Mouse (Mus musculus): ENCODE data around the gene Zfp296. TPM values are rescaled to one million over a fixed set of nuclear protein-coding genes. Genes with fewer than 3 reads are reported as not detected.

Gene Zfp296
- total and polyA plus RNA-seq, 2 experiments = 0.83 to 1.3 TPM

DNA sequence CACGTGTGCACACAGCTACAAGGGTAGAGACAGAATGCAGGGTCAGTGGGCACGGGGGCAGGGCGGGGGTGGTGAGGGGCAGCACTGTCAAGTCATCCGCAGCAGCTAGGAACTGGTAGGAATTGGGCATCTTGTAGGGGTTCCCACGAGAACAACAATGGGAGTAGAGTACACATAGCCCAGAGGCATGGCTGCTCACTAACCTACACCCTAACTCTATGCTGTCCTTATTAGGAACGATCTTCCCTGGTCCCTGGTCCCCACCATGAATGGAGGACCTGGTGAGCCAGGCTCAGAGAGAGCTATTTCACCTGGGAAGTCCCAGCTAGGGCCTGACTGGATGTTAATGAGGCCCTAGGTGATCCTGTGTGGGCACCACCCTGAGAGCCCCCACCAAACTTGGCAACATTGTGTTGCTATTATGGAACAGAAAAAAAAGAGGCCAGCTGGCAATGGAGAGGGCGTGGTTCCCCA, 35.4 kb upstream of the Zfp296 start:
- no peak overlapping the region for H3K9ac ChIP-seq (ENCODE audit: low read depth, low read length)
- no peaks in the 10 kb centered on the region for H3K36me3 ChIP-seq (ENCODE audit: control insufficient read depth, insufficient read depth, low read length)
- peaks cover 12% of the 10 kb centered on the region for H3K4me1 ChIP-seq (ENCODE audit: control insufficient read depth, insufficient read depth, low read length)
- TF ChIP-seq CTCF (IDR thresholded peaks at IDR 0.05; ENCODE audit: low read depth, low read length) (no peak), POLR2A (IDR thresholded peaks at IDR 0.05; ENCODE audit: extremely low read depth, insufficient read depth, low read length) (no peak)
- H3K4me3 ChIP-seq (ENCODE audit: insufficient read depth, low read depth, low read length) = no peak overlapping the region
- peaks cover 72% of the 10 kb centered on the region for H3K79me2 ChIP-seq (ENCODE audit: control insufficient read depth, insufficient read depth, low read length)
- H3K27me3 ChIP-seq (ENCODE audit: control insufficient read depth, insufficient read depth, low read length) = no peaks in the 10 kb centered on the region
- no peak overlapping the region for H3K27ac ChIP-seq (replicated peaks; ENCODE audit: insufficient read depth, low read depth, low read length)
- WGBS = 86% methylated on average over 7 of the region's 7 CpGs
- no peak for DNase-seq (ENCODE audit: extremely low read depth, low read depth, low spot score)

DNA sequence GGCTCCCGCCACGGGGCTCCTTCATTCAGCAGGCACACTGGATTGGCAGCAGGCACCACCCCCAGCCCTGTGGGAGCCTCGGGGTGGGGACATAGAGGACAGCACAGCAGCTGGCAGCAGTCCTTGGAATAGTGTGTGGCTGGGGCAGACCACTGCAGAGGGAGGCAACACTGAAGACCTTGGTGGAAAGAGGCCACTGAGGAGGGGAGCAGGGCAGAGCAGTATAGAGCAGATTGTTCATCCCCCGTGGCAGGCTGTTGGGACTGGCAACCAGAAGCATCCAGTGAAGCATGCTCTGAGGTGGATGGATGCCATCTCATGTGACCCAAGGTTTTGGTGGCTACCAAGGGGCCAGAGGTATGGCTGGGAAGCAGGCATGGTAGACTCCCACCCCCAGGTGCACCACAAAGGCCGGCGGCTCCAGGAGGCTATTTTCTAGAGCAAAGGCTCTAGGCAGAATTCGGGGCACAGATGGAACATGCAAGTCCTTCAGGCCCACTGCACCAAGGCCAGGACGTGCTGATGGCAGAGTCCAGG, 34.9 kb upstream of the Zfp296 start:
- Histone ChIP-seq H3K4me1 (ENCODE audit: control insufficient read depth, insufficient read depth, low read length) (peaks cover 16% of the 10 kb centered on the region), H3K9ac (ENCODE audit: low read depth, low read length) (no peak overlapping the region), H3K36me3 (ENCODE audit: control insufficient read depth, insufficient read depth, low read length) (no peaks in the 10 kb centered on the region), H3K79me2 (ENCODE audit: control insufficient read depth, insufficient read depth, low read length) (peaks cover 75% of the 10 kb centered on the region), H3K27me3 (ENCODE audit: control insufficient read depth, insufficient read depth, low read length) (no peaks in the 10 kb centered on the region), H3K27ac (replicated peaks; ENCODE audit: insufficient read depth, low read depth, low read length) (no peak overlapping the region), H3K4me3 (ENCODE audit: insufficient read depth, low read depth, low read length) (no peak overlapping the region)
- no peak for TF ChIP-seq POLR2A (IDR thresholded peaks at IDR 0.05; ENCODE audit: extremely low read depth, insufficient read depth, low read length)
- no peak for TF ChIP-seq CTCF (IDR thresholded peaks at IDR 0.05; ENCODE audit: low read depth, low read length)
- 63% methylated on average over 8 of the region's 8 CpGs for WGBS
- no peak for DNase-seq (ENCODE audit: extremely low read depth, low read depth, low spot score)

DNA sequence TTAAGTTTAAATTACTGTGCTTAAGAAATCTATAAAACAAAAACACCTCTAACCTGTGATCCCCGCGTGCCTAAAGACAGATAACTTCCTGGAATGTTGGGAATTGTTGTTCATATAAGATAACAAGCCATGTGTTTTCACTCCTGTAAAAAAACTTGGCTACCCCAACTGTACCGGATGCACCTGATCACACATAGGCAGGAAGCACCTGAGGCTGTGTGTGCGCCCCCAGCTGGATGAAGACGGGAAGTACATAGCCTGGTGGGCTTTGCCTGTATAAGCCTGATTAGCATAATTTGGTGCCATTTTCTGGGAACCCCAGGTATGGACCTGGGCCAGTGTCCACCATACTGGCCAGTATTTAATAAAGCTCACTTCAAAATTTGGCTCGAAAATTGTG, 33.5 kb upstream of the Zfp296 start:
- no peaks in the 10 kb centered on the region for H3K36me3 ChIP-seq (ENCODE audit: control insufficient read depth, insufficient read depth, low read length)
- H3K4me3 ChIP-seq (ENCODE audit: insufficient read depth, low read depth, low read length) = no peak overlapping the region
- no peak for DNase-seq (ENCODE audit: extremely low read depth, low read depth, low spot score)
- peaks cover 77% of the 10 kb centered on the region for H3K79me2 ChIP-seq (ENCODE audit: control insufficient read depth, insufficient read depth, low read length)
- H3K9ac ChIP-seq (ENCODE audit: low read depth, low read length) = no peak overlapping the region
- no peaks in the 10 kb centered on the region for H3K27me3 ChIP-seq (ENCODE audit: control insufficient read depth, insufficient read depth, low read length)
- no peak for TF ChIP-seq POLR2A (IDR thresholded peaks at IDR 0.05; ENCODE audit: extremely low read depth, insufficient read depth, low read length)
- peak; percentile 69 for TF ChIP-seq CTCF (IDR thresholded peaks at IDR 0.05; ENCODE audit: low read depth, low read length)
- 64% methylated on average over 6 of the region's 6 CpGs for WGBS
- peaks cover 28% of the 10 kb centered on the region for H3K4me1 ChIP-seq (ENCODE audit: control insufficient read depth, insufficient read depth, low read length)
- no peak overlapping the region for H3K27ac ChIP-seq (replicated peaks; ENCODE audit: insufficient read depth, low read depth, low read length)

DNA sequence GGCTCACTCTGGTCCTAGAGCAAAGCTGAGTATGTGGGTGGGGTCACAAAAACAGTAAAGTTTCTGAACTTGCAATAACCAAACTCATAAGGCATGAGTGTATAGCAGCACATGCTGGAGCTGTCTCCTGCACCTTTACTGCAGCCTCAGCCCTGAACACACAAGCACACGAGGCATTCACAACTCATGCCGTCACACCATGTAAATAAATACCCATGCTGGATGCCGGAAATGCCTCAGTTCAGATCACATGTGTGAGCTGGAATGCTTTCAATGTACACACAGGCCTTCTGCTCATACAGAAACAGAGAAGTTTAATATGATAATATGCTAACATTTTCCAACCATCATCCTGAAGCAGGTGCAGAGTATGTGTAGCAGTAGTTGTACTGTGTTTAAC, 31.1 kb upstream of the Zfp296 start:
- no peak overlapping the region for H3K4me3 ChIP-seq (ENCODE audit: insufficient read depth, low read depth, low read length)
- H3K27ac ChIP-seq (replicated peaks; ENCODE audit: insufficient read depth, low read depth, low read length) = no peak overlapping the region
- DNase-seq (ENCODE audit: extremely low read depth, low read depth, low spot score) = peak; percentile 40
- WGBS = 16% methylated on average over 3 of the region's 3 CpGs
- H3K9ac ChIP-seq (ENCODE audit: low read depth, low read length) = no peak overlapping the region
- TF ChIP-seq POLR2A (IDR thresholded peaks at IDR 0.05; ENCODE audit: extremely low read depth, insufficient read depth, low read length) (no peak), CTCF (IDR thresholded peaks at IDR 0.05; ENCODE audit: low read depth, low read length) (no peak)
- H3K27me3 ChIP-seq (ENCODE audit: control insufficient read depth, insufficient read depth, low read length) = no peaks in the 10 kb centered on the region
- H3K4me1 ChIP-seq (ENCODE audit: control insufficient read depth, insufficient read depth, low read length) = peaks cover 28% of the 10 kb centered on the region
- H3K36me3 ChIP-seq (ENCODE audit: control insufficient read depth, insufficient read depth, low read length) = no peaks in the 10 kb centered on the region
- H3K79me2 ChIP-seq (ENCODE audit: control insufficient read depth, insufficient read depth, low read length) = peaks cover 83% of the 10 kb centered on the region

DNA sequence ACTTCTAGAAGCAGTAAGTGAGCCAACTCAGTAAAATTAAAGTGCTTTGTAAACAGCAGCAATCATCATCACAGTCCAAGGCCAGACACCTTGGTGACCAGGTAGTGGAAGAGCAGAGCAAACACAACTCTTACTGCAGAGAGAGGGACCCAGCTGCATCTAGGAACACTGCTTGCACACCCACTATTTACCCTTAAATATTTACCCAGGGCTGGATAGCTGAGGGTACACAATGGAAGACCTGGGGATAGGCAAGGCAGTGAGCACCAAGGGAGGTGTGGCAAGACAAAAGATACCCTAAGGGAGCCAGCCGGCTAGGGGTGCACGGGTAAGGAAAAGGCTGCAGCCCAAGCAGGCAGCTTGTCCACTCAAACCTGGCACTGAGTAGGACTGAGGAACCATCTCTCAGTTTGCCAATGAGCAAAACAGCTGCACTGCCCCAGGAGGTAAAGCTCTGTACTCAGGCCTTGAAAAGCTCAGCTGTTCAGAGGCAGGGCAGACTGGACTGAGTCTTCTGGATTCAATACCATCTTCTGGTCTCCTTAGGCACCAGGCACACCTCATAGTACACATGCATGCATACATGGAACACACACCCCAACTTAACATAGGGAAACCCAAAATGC, 29.6 kb upstream of the Zfp296 start:
- 21% methylated on average over 2 of the region's 2 CpGs for WGBS
- Histone ChIP-seq H3K79me2 (ENCODE audit: control insufficient read depth, insufficient read depth, low read length) (peaks cover 83% of the 10 kb centered on the region), H3K4me1 (ENCODE audit: control insufficient read depth, insufficient read depth, low read length) (peaks cover 35% of the 10 kb centered on the region), H3K36me3 (ENCODE audit: control insufficient read depth, insufficient read depth, low read length) (no peaks in the 10 kb centered on the region), H3K4me3 (ENCODE audit: insufficient read depth, low read depth, low read length) (no peak overlapping the region), H3K27ac (replicated peaks; ENCODE audit: insufficient read depth, low read depth, low read length) (no peak overlapping the region), H3K27me3 (ENCODE audit: control insufficient read depth, insufficient read depth, low read length) (no peaks in the 10 kb centered on the region), H3K9ac (ENCODE audit: low read depth, low read length) (no peak overlapping the region)
- TF ChIP-seq CTCF (IDR thresholded peaks at IDR 0.05; ENCODE audit: low read depth, low read length) (no peak), POLR2A (IDR thresholded peaks at IDR 0.05; ENCODE audit: extremely low read depth, insufficient read depth, low read length) (no peak)
- peak; percentile 53 for DNase-seq (ENCODE audit: extremely low read depth, low read depth, low spot score)

DNA sequence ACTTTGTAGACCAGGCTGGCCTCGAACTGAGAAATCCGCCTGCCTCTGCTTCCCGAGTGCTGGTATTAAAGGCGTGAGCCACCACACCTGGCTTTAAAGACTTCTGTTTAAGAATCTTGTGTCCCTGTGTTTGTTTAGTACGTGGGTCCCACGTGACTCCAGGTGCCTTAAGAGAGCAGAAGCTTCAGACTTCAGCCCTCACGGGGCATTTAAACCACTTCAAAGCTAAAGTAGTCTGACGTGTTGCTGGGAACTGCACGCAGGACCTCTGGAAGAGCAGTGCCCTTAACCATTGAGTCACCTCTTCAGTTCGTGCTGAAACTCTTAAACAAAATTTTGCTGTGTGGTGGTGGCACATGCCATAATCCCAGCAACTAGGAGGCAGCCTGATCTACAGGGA, 27.7 kb upstream of the Zfp296 start:
- Histone ChIP-seq H3K4me1 (ENCODE audit: control insufficient read depth, insufficient read depth, low read length) (peaks cover 49% of the 10 kb centered on the region), H3K4me3 (ENCODE audit: insufficient read depth, low read depth, low read length) (no peak overlapping the region)
- 86% methylated on average over 10 of the region's 10 CpGs for WGBS

More for the DNA sequence above, 27.7 kb upstream of the Zfp296 start:
- no peaks in the 10 kb centered on the region for H3K36me3 ChIP-seq (ENCODE audit: control insufficient read depth, insufficient read depth, low read length)
- H3K27ac ChIP-seq (replicated peaks; ENCODE audit: insufficient read depth, low read depth, low read length) = no peak overlapping the region
- H3K9ac ChIP-seq (ENCODE audit: low read depth, low read length) = no peak overlapping the region
- no peaks in the 10 kb centered on the region for H3K27me3 ChIP-seq (ENCODE audit: control insufficient read depth, insufficient read depth, low read length)
- TF ChIP-seq CTCF (IDR thresholded peaks at IDR 0.05; ENCODE audit: low read depth, low read length) = no peak
- no peak for TF ChIP-seq POLR2A (IDR thresholded peaks at IDR 0.05; ENCODE audit: extremely low read depth, insufficient read depth, low read length)
- H3K79me2 ChIP-seq (ENCODE audit: control insufficient read depth, insufficient read depth, low read length) = peaks cover 75% of the 10 kb centered on the region
- no peak for DNase-seq (ENCODE audit: extremely low read depth, low read depth, low spot score)

Measured in liver, adult 2 months (tissue).